Mouse (Mus musculus) liver (tissue): Measurements from ENCODE around the gene Kcng4.

Experiments
- DNase-seq: peaks from one replicate; pipeline ENCODE4 v3.0.0-alpha.2; 2020; ENCODE audit warnings: mixed read lengths

Kcng4 gene

DNA sequence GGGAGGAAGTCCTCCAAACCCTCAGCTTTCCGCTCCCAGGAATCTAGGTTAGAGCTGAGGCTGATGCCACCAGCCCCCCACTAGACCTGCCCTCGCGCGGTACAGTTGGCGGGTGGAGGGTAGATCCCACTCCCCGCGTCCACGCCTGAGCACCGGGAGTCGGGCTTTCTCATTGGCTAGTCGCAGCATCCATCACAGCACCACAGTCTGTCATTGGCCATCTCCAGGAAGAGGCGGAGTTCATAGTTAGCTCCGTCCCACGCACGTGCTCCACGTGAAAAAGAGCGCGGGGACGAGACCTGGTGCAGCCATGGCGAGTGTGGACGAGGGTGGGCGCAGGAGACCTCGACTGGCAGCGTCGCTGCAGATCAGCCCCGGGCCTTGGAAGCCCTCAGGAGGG is 23.0 kb downstream of the Kcng4 start, which contains the start of gene Adad2:
Adad2 (plus strand) TSS at position 277 of the 400 bp plus-strand sequence.
- DNase-seq: no peak

DNA sequence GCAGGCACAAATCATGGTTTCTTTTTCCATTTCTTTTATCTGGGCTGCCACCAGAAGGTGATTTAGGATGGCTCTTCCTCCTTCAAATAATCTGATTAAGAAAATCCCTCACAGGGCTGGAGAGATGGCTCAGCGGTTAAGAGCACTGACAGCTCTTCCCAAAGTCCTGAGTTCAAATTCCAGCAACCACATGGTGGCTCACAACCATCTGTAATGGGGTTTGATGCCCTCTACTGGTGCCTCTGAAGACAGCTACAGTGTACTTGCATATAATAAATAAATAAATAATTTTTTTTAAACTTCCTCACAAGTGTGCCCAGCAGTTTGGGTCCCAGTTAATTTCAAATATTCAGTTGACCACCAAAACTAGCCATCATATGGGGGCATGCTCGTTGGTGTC is 29.3 kb downstream of the Kcng4 start:
- DNase-seq: no peak

DNA sequence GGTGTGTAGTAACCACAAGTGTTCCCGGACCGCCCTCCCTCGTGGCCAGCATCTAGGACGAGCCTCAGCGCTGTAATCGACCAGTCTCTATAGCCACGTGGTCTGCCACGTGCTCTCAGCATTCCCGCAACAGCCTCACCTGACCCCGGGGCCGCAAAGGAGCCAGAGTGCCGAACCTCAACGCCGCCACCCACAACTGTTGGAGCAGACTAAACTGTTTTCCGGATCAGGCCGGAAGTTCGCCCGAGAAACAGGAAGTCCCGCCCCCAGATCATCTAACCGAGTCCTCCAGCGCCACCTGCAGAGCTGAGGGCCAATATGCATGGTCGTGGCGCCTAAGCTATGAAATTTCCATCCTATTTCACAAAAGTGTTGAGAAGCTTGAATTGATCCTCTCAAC is 30.5 kb downstream of the Kcng4 start, which contains the start of gene Taf1c:
Taf1c (minus strand) TSS at position 227 of the 400 bp plus-strand sequence.
- DNase-seq: peak; percentile 93

DNA sequence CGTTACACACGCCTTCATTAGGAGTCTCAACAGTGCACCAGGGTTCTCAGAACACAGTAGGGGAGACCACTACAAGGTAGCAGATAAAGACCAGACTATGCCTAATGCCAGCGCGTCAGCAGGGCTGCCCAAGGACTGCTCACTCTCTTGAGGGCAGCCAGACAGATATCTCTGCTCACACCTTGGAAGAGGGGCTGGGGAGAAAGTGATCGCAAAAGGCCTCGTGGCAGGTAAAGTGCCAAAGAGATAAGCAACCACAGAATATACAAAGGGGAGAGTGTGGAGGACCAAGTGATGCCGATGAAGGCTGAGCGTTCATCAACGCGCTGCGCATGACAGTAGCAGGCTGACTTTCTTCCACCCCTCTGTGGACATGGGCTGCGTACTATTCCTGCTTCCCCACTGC is 31.1 kb downstream of the Kcng4 start:
- DNase-seq: peak; percentile 44

DNA sequence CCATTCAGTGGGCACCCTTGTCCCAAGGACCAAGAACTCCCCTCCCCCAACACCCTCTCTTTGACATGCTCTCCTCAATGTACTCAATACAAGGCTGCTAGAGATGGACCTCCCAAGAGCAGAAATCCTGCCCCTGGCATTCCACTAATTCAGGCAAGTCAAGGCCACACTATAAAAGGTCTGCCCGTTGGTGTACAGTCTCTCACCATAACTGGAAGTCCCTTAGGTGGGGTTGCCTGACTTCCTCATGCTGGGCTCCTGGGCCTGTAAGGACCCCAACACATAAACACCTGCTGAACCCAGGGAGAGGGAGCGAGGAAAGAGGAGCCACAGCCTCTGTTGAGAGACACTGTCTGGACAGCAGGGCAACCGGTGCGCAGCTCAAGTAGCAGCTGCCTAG is 31.7 kb downstream of the Kcng4 start:
- DNase-seq: no peak

DNA sequence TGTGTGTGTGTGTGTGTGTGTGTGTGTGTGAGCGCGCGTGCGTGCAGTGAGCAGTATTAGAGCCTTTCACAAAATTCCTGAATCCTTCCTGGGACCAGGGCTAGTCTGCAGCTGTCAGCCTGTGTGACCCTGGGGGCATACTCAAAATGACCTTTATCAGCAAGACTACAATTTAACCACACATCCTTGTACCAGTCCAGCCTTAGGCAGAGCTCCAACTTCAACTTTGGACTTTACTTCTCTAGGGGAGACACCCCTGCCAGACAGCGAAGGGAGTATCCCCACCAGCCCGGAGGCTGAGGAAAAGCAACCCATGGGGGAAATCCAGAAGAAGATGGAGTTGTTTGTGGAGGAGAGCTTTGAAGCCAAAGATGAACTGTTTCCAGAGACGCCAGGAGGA is 44.0 kb downstream of the Kcng4 start:
- no peak for DNase-seq

DNA sequence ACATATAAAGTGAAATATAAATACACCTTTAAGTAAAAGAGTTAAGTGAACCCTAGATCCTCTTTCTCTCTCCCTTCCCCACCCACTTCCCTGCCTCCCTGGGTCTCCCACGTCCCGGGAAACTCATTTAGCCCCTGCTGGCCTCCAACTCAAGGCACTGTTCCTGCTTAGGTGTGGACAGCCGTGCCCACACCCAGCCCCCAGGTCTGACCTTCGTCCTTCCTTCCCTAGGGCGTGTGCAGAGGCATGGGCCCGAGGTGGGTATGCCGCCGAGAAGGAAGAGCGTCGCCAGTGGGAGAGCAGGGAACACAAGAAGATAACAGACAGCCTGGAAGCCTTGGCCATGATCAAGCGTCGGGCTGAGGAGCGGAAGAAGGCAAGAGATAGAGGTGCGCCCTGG is 45.1 kb downstream of the Kcng4 start:
- DNase-seq: no peak

DNA sequence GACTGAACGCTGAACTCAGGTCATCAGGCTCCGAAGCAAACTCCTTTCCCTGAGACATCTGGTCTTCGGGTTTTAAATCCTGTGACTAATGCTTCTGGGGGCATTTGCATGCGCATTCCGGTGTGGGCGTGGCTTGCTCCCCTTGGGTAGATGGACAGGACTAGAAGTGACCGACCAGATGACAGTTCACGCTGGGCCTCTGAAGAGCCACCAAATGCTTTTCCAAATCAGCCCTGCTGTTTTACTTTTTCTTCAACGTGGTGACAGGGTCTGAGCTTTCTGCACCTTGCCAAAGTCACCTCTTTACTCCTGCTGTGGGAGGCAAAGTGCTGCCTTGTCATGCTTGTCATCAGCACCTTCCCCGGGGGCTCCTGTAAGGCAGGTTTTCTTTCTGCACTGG is 46.6 kb downstream of the Kcng4 start:
- no peak for DNase-seq

DNA sequence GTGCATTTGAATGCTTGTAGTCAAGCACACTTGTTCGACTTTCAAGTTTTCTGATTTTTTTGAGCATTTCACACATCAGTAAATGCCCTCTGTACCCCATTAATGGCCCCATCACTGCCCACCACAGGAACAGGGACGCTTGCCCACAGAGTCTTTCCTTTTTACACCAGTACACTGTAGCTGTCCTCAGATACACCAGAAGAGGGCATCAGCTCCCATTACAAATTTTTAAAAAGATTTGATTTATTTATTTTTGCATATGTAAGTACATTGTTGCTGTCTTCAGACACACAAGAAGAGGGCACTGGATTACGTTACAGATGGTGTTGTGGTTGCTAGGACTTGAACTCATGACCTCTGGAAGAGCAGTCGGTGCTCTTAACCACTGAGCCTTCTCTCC is 47.2 kb downstream of the Kcng4 start:
- no peak for DNase-seq

DNA sequence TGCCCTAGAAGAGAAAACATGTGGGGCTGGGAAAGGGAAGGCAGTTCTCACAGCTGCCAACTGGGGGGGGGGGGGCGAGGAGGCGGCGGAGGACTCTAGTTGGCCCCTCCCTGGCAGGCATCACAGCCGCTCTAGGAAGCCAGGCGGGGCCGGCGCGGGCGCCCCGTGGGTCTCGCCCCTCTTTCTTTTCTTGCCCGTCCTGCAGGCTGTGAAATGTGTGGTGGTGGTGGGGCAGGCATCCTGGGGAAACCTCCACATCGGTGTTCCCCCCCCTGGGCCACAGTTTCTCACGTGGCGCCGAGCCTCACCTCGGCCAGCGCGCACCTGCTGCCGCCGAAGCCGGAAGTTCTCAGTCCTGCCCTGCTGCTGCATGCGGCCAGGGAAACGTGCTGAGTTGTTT is 49.6 kb downstream of the Kcng4 start:
- peak; percentile 56 for DNase-seq

DNA sequence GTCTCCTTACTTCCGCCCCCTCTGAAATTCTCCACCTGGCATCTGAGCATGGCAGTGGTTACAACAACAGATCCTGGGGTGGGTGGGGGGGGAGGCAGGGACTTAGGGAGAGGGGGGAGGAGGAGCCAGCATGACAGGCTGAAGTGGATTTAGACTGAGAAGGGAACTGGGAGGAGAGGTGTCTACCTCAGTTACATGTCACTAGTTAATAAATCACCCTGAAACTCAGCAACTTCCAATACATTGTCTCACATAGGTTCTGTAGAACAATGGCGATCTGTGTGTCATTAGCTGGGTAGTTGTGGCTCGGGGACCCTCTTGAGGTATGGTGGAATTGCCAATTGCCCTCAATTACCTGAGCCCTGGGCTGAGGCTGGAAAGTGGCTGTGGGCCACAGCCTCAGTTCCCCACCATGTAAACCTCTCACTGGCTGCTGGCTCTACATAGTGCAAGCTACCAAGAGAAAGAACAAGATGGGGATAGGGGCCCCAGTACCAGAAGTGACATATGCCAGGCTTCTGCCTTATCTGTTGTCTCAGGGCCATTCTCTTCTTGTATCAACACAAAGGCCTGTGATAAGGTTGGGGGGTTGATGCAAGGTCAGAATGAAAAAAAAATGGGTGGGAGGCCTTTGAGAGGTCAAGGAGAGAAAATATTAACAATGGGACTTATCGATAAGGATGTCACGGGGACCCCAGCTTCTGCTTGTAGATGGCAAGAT is 54.9 kb downstream of the Kcng4 start:
- no peak for DNase-seq

DNA sequence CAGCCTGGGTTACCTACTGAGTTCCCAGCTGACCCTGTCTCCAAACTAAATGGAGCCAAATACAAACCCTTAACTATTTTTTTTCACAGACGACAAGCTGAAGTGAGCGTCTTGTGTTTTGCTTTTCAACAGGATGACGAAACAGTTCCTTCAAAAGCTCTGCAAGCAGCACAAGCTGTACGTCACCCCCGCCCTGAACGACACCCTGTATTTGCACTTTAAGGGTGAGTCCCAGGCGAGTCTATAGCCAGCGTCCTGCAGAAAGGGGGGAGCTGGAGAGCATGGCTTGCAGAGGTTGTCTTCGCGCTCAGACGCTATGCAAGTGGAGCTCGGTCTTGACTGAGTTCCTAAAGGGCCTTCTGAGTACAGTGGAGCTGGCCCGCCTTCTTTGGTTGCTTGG is 56.4 kb downstream of the Kcng4 start:
- no peak for DNase-seq

DNA sequence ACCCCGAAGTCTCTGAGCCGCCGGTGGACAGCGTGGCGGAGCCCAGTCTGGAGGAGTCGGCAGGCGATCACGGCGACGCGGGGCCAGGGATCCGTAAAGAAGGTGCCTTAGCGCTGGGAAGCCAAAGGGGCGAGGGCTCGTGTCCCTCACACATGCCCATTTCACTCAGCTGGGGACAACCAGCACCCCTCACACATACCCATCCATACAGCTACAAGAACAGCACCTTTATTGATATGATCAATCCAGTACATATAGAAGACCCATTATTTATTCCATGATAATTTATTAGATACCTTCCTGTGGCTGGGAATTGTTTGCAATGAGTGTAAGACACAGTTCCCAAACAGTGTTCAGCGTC is 60.1 kb downstream of the Kcng4 start:
- no peak for DNase-seq

DNA sequence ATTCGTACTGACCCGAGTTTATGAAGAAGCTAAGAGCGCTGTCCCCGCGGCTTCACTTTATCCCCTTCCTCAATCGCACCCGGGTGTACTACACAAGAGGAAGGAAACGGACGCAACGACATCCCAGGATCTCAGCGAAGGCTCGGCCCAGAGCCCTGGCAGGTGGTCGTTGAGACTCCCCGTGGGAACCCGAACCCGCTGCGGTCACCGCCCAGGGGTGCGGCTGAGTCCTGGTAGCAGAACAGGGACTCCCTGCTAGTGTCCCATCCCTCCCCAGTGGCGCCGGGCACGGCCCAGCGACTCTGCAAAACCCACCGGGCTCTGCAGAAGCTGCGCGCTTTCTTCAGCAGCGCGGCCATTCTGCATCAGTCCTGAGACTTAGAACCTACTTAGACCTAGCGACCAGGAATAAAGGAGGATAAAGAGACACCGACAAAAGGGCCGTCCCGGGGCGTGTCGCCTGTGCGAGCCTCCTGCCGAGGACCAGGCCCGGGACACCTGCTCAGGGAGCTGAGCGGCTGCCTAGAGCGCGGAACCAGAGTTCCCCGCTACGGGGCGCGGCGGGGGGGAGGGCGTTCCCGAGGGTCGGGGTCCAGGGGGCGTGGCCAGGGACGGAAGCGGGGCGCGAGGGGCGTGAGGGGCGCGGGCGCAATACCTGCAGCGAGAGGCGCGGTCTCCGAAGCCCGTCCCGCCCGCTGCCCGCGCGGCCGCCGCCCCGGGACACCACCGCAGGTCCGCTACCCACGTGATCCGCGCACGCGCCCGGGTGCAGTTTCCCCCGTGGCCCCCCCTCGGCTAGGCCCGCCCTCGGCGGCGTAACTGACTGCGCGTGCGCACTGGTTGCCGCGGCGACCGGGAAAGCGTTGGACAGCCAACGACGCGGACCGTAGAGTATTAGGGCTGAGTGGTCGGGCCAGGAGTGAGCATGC is 60.8 kb downstream of the Kcng4 start, which contains the start of the genes Hsdl1 and Dnaaf1:
Hsdl1 (minus strand) TSS at position 747 of the 929 bp plus-strand sequence.
Dnaaf1 (plus strand) TSS at position 799 of the 929 bp plus-strand sequence.
- DNase-seq: peak; percentile 97
